Mouse (Mus musculus): Measurements from ENCODE around the gene Zdhhc19. TPM values are rescaled to one million over a fixed set of nuclear protein-coding genes. Genes with fewer than 3 reads are reported as not detected.

Zdhhc19 gene
- total RNA-seq, 2 experiments from 2014 or later = not detected

DNA sequence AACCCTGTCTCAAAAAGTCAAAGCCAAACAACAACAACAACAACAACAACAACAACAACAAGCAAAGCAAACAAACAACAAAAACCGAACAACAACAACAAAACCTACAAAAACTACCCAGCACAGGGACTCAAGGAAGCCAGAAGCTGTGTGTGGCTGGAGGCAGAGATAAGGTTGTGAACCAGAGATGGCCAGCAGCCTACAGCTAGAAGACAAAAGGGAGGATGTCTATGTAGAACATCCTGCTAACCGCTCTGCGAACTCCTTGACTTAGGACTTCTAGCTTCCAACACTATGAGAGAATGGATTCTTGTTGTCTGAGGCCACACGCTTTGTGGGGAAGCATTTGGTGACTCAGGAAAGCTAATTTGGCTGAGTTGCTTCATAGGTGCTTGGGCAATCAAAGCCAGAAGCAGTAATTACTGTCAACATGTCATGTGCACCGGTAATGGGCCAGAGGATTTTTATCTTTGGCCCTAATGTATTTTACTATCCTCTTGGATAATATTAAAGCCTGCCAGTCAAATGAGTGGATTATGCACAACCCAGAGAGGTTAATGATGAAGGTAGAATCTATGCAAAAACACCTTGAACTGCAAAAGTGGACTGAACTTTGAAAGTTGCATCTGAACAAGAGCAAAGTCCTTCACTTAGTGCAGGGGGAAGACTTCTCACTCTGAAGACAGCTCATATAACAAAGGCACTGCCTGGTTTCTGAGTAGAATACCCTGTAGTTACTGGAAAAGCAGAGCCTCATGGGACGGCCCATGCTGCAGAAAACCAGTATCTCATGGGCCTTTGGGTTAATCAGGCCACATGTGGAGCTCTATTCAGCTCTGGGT is 45.5 kb downstream of the Zdhhc19 start:
- no peak for DNase-seq (ENCODE audit: low spot score)
- intact Hi-C loops (cut with DNase I) = no loop called here

DNA sequence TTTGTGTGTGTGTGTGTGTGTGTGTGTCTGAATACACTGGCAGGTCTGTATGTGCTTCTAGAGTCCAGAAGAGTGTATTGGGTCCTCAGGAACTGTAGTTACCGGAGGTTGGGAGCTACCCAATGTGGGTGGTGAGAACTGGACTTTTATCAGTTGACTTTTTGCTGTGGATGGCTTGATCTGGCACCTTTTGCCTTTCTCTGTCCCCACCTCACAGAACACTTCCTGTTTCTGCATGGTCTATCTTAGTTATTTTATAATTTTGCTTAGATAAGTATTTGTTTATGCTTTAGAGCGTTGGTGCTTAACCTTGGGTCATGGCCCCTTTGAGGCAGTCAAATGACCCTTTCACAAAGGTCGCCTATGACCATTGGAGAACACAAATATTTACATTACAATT is 47.4 kb downstream of the Zdhhc19 start:
- intact Hi-C loops (cut with DNase I) = no loop called here
- no peak for DNase-seq (ENCODE audit: low spot score)

DNA sequence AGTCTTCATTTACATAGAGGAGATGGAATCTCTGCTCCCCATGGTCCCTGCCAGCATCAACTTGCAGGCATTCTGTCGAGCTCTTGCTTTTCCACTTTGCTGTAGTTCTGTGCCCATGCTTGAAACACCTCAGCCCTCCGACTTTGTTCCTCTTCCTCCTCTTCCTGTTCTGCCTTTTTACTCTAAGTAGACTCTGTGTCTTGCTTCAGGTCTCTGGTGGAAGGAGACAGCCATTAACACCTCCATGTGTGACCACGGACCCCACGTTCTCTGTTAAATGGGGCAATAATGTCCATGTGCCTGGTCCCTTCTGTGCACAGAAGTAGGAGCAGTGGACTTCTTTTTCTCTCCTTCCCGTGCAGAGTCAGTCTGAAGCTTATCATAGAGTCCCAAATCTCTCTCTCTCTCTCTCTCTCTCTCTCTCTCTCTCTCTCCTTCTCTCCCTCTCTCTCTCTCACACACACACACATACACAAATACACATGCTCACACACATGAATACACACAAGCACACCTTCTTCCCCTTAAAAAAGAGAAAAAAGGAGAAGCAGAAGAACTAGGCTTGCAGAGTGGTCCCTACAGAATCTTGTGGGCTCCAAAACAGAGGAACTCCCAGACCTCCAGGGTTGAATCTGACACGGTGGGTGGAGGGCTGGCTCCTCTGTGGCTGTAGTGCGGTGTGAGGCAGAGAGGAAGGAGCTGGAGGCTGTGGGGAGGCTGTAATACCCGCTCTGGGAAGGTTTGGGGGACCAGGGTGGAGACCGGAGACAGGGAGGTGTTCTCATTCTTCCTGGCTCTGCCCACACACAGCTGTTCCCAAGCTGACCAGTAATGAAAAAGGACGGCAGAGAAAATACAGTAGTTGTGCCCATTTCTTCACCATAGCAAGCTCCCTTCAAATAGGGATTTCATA is 51.3 kb downstream of the Zdhhc19 start:
- no peak for DNase-seq (ENCODE audit: low spot score)
- intact Hi-C loops (cut with DNase I) = no loop called here

DNA sequence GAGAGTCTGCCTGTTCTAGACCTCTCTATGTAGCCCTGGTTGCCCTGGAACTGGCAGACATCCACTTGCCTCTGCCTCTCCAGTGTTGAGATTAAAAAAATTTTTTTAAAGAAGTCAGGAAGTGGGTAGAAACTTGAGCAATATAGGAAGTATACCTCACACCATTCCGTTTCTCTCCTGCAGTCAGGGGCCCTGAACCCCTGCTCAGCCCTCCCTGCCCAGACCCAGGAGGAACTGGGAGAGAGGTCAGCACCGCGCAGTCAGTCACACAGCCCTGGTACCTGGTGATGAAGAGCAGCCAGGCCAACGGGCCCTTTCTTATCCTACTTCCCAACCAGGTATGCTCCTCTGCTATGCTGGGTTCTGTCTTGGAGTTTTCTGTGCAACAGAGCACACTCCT is 54.0 kb downstream of the Zdhhc19 start:
- DNase-seq (ENCODE audit: low spot score) = no peak
- intact Hi-C loops (cut with DNase I) = no loop called here

DNA sequence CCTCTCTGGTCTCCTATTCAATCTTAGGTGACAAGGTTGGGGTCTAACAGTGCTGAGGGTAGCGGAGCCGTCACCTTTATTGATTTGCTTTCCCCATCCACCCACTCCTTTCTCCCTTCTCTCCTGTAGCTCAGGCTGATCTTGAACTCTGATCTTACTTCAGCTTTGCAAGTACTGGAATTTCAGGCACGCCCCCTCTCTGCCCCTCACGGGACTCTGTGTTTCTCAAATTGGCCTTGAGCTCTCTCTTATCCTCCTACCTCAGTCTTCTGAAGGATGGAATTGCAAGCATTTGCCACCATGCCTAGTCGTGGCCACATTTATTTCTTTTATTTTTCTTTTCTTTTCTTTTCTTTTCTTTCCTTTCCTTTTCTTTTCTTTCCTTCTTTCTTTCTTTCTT is 54.4 kb downstream of the Zdhhc19 start:
- no peak for DNase-seq (ENCODE audit: low spot score)
- intact Hi-C loops (cut with DNase I) = no loop called here

DNA sequence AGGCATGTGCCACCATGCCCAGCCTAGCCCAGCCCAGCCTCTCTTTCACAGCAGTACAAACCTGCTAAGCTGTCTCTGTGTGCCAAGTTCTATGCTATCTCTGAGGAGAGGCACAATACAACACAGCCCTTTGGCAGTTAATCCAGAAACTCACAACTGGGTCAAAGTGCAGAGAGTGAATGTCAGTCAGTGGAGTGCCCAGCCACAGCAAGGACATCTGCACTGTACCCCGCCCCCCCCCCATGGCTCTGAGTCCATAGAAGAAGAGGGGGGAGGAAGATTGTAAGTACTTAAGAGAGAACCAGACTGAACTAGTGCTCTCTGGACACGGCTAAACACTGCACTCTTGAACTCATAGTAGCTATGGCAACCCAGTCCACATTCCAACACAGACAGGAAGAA is 55.3 kb downstream of the Zdhhc19 start:
- intact Hi-C loops (cut with DNase I) = no loop called here
- DNase-seq (ENCODE audit: low spot score) = no peak

DNA sequence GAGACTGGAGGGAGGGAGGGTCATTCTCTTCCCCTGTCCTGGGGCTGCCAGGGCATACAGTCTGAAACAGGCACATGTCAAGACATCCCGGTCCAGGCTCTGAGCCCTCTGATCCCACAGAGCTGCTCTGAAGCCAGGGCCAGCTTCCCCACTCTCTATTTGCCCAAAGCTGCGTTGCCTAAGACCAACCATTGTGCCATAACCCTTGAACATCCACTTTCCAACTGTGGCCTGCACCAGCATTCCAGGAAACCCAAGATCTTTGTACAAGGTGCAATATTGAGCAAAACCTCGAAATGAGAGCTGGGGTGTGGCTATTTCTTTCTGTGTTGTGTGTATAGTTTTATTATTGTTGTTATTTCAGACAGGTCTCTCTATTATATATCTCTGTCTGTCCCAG is 59.5 kb downstream of the Zdhhc19 start:
- no peak for DNase-seq (ENCODE audit: low spot score)
- intact Hi-C loops (cut with DNase I) = no loop called here

DNA sequence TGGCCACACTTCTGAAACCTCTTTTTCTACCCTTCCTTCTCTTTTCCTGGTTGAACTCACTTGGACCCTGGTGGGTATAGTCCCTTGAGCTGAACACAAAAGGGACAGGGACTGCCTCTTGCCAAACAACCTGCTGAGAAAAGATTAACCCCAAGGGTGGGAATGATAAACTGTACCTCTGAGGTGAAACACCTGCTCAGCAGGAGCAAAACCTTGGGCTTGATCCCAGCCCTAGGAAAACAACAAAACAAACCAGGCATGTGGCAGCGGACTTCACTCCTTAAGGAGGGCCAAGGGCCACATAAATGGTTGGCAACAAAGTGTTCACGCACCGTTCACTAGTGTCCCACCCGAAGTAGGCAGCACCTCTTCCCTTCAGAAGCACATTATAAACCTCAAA is 63.4 kb downstream of the Zdhhc19 start:
- intact Hi-C loops (cut with DNase I) = no loop called here

DNA sequence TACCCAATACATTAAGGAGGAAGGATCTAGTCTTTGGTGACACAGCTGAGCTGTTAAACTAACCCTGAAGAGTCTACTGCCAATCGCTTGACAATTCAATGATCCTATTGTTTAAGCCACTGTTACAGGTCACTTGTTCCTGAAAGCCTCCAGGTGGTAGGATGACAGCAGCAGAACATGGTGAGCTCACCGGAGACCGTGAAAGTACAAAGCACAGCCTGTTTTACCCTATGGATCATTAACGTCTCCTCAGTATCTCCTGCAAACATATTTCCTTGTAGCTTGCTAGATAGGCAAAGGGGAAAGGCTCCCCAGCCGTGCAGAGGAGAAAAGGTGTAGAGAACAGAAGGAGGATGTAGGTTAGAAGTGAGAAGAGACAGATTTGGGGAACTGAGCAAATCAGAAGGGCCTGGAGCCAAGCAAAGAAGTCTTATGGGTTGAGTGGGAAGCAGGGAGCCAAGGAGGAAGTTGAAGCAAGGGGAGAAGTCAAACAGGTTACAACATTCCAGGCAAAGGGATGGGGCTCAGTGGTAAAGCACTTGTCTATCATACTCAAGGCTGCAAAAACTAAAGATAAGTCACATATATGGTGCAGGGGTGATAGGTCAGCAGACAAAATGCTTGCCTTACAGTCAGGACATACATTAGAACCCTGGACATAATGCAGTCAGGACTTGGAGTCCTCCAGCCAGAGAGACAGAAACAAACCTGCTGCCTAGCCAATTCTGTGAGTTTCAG is 67.2 kb downstream of the Zdhhc19 start:
- no peak for DNase-seq (ENCODE audit: low spot score)
- intact Hi-C loops (cut with DNase I) = no loop called here

More for the DNA sequence above, 63.4 kb downstream of the Zdhhc19 start:
- no peak for DNase-seq (ENCODE audit: low spot score)

DNA sequence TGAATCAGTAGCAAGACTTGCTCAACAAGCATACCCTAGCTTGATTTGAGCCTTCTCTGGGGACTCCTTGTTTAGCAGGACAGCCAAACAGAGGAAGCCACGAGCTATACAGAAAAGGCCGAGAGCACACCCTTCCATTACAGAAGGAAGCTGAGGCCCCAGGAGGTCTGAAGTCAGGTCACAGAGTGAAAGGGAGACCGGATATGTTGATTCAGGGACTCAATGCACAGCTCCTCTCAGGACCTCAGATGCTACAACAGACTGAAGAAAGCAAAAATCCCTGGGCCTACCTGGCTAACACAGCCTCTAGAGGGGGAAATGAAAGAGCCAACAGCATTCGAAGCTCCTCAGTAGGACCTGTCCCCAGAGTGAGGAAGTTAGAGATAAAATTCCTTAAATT is 71.2 kb downstream of the Zdhhc19 start:
- intact Hi-C loops (cut with DNase I) = no loop called here

DNA sequence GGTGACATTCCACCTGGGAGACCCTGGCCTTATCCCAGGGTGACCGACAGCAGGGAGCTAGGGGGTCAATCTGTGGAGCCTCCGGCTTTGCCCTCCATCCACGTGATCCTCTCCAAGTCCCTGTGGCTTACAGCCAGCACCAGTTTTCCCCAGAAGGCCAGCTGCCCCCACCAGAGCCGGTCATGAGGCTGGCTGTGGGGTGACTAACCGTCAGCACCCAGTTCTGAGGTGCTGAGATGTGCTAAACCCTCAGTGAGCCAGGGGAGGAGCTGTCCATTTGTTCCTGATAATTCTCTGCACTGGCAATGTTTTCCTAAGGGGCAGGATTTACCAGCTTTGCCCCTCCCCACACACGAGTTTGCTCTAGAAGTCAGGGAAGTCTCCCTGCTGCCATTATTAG is 72.3 kb downstream of the Zdhhc19 start:
- intact Hi-C loops (cut with DNase I) = no loop called here
- no peak for DNase-seq (ENCODE audit: low spot score)

More for the DNA sequence above, 71.2 kb downstream of the Zdhhc19 start:
- no peak for DNase-seq (ENCODE audit: low spot score)

DNA sequence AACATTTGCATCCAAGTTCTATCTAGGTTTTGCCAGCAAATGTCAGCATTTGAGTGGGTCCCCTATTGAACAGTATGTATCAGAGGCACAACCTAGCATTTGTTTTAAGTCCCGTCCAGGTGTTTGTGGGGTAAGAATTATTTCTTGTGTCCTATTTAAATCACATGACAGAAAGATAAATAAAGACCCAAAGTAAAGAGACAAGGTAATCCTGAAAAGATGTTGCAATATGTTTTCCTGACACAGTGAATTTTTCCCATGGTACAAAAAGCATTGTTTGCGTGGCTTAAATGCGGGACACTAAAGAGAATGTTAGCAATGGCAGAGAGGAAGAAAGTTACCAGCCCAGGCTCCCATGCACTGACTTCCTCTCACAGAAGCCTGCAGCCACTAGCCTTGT is 74.0 kb downstream of the Zdhhc19 start:
- intact Hi-C loops (cut with DNase I) = no loop called here
- DNase-seq (ENCODE audit: low spot score) = no peak

DNA sequence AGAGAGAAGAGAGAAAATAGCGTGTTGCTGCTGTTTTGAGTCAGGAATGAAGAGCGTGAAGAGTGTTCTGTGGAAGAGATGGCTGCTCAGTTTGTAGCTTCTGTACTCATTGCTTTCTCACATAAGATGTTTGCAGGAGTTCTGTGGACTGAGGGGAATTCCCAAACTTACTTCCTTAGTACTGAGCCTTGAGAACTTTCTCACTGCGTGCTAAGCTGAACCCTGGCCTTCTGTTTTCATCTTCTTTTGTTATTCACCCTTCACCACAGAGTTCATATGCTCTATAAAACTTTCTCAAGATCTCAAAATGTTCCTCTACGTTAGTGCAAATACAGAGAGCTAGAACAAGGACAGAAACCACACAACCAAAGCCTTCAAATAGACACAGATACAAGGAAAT is 76.5 kb downstream of the Zdhhc19 start:
- intact Hi-C loops (cut with DNase I) = no loop called here
- no peak for DNase-seq (ENCODE audit: low spot score)

DNA sequence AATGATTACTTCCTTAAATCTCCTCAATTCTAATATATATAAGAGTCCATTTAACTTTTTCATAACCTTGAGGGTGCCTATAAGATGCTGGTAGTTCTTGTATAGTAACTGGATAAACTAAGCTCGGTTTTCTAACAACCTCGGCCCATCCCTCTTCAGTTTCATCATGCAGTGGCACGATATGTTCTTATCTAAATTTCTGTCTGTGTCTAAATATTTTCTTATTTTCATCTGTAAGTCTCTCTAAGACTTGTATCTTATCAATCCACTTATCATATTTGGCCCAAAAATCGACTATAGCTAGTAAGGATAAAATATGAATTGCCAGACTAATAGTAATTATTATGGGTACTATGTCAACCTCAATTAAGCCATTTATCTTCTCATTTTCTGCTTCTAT is 90.4 kb downstream of the Zdhhc19 start:
- intact Hi-C loops (cut with DNase I) = no loop called here
- DNase-seq (ENCODE audit: low spot score) = no peak

DNA sequence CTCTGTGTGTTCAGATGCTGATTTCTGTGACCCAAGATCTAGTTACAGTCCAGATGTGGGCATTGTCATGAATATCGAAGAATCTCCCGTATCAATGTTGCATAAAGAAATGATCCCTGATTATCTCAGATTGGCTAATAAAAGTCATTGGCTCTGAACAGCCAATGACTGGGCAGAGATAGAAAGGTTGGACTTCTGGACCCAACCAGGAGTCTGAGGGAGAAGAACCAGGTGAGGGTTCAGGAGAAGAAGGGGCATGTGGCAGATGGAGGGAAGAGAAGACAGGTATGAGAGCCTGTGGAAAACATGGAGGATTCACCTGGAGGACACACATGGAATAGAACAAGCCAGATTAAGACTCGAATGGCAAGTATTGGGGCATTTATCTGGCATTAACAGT is 92.5 kb downstream of the Zdhhc19 start:
- DNase-seq (ENCODE audit: low spot score) = no peak
- intact Hi-C loops (cut with DNase I) = no loop called here

DNA sequence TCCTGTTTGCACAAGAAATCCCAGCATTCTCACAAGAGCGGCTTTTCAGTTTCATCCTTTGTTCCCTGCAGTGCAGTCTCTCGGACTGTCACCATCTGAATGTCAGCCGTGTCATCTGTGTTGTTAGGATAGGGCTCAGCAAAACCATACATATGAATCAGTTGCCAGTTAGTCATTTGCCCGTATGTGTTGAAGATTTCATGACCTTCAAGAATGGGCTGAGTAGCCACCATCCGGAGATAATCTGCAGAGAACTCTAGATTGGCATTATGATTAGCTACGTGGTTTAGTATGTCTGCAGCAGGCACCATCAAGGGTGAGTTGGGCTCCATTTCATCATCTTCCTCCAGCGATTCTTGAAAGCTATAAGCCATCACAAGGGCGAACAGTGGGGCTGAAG is 95.5 kb downstream of the Zdhhc19 start:
- DNase-seq (ENCODE audit: low spot score) = no peak
- intact Hi-C loops (cut with DNase I) = no loop called here

DNA sequence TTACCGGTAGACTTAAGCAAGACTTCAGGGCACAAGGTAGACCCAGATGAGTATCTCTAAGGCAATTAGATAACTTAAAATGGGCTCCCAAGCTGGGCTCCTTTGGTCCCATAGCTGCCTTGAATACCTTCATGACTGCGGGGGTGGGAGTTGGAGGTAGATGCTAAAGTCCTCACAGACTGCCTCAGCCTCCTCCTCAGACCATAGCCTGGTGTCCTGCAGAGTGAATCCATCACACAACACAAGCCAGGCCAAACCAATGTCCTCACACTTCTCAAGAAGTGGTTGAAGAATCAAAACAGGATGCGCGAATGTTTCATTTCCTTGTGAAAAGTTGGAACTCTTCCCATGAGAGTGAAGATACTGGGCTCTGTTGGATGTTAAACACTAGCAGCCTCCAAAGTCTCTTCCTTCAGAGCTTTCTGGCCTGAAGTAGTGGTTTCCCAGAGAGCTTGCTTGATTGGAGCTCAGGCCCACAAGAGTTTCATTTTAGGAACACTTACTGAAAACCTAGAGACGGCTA is 97.3 kb downstream of the Zdhhc19 start:
- no peak for DNase-seq (ENCODE audit: low spot score)
- intact Hi-C loops (cut with DNase I) = no loop called here

DNA sequence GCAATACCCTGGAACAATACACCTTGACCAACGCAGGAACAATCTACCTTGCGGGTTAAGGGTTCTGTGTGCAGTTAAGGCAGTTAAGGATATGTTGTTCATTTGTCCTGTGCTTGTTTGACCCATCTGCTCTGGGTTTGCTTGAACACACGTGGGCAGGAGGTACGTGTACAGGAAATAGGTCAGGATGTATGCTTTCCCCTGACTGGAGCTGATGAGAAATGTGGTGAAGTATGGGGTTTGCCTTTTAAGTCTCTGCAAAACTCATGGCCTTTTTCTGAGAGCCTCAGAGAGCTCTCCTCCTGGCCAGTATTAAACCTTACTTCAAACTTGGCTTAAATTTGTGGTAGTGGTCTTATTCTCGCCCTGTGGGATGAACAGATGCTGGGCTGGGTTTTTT is 97.9 kb downstream of the Zdhhc19 start:
- intact Hi-C loops (cut with DNase I) = no loop called here
- DNase-seq (ENCODE audit: low spot score) = no peak

DNA sequence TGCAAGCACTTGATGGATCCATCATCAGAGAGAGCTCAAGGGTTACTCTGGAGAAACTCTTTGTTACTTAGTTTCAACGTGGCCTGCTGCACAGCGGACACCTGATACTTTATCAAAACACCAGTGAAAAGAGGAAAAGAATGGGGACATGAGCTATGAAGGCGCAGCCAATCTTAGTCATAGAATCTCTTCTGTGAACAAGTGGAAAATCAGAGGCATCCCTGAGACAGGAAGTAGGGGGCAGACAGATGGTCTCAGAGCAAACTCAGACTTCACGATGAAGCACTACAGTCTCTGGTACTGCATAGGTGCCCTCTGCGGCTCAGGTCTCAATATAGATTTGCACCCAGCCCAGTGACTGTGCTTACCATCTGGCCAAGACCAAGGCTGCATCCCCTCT is 98.6 kb downstream of the Zdhhc19 start:
- intact Hi-C loops (cut with DNase I) = no loop called here
- no peak for DNase-seq (ENCODE audit: low spot score)

DNA sequence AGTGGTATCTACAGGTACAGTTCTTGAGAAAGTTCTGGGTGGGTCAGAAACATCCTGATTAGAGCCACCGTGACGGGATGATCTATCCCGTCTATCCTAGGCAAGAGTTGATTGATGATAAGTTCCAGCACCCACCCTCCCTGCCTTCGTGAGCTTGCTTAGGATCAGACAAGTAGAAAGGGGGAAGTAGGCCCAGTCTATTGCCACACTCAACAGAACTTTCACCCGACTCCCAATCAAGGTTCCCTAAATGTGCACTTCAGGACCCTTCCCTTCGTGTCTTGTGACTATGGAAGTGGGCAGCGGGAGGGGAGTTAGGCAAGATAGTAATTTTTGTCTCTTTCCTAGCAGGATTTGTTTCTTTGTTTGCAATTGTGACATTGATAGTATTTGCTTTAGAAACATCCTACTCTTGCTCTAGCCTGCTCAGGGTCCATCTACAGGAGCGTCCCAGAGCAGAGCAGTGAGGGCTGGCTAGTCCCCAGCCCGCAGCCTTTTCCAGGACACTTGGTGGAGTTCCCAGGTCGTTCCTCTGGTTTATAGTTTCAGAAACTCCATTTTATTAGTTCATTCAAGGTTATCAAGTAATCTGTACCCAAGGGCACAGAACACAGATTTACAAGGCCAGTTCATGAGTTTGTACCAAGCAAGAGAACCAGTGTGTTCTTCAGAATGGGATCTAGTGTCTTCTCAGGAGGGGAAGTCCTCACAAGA is 99.2 kb downstream of the Zdhhc19 start:
- no peak for DNase-seq (ENCODE audit: low spot score)
- intact Hi-C loops (cut with DNase I) = no loop called here

Data from heart, postnatal 25 days (tissue).